ENCODE assay signal across 15 mouse cellular contexts in genomic region chr14:62575862-62576261, GRCm38 (mm10). TPM values are rescaled to one million over a fixed set of nuclear protein-coding genes. Genes with fewer than 3 reads are reported as not detected.
DNase-seq lines count a peak whose midpoint lies in the region.
"Had no signal": no experiment of that assay in that cellular context is flagged by ENCODE, and none has a peak within 500 bp of the region (broad histone marks: within the 10 kb centered on the region; RNA-seq: fewer than 3 reads in every experiment).

No protein-coding gene starts in this region.

- intact Hi-C loops in left cerebral cortex, postnatal 10 days (cut with DNase I): no loop called here
- intact Hi-C loops in heart, postnatal 10 days (cut with DNase I): no loop called here
- intact Hi-C loops in heart, postnatal 14 days (cut with DNase I): no loop called here

- DNase-seq in left cerebral cortex, adult 18-20 months (ENCODE audit: low spot score in 2 of 2): peak; percentile 22 to 42
- no peak for DNase-seq in left cerebral cortex, postnatal 10 days (ENCODE audit: extremely low spot score in 1 of 2, low spot score in 2 of 2)
- DNase-seq in brain, adult 2 months (ENCODE audit: low read depth, low spot score): peak; percentile 65
- peak; percentile 9 for DNase-seq in cerebellum, adult 11-12 months
- DNase-seq in layer of hippocampus, adult 18-20 months (ENCODE audit: low spot score in 2 of 2): peak; percentile 39 to 63
- DNase-seq in heart, postnatal 10 days: no peak
- DNase-seq in heart, postnatal 14 days: no peak
- DNase-seq: gastrocnemius, adult 2 months; heart, adult 11 months; kidney, adult 11 months; kidney, postnatal 10 days; liver, postnatal 0 days; lung, postnatal 36 days had no signal

RNA-seq across cellular contexts. Expression of gene Gm4131, which starts 9.1 kb away (rescaled TPM):
- total RNA-seq in left cerebral cortex, adult 18-20 months (2021): not detected
- total RNA-seq in left cerebral cortex, postnatal 10 days (2021): not detected
- not detected for total RNA-seq in layer of hippocampus, adult 18-20 months (2021)
- total RNA-seq in heart, postnatal 10 days (2021): not detected
- not detected for total RNA-seq in heart, postnatal 14 days (2021)
- total RNA-seq: adrenal gland, postnatal 4 days; common myeloid progenitor, adult 5-6 weeks; gastrocnemius, adult 2 months had no signal

RNA-seq across cellular contexts. Expression of gene Fam124a, which starts 20.3 kb away (rescaled TPM):
- total RNA-seq in left cerebral cortex, adult 18-20 months (2021): 10 to 100 TPM; 20.8 to 23.3 TPM
- total RNA-seq in left cerebral cortex, postnatal 10 days (2021): 10 to 100 TPM; 69.1 to 81.2 TPM
- 10 to 100 TPM; 13.6 to 13.9 TPM for total RNA-seq in layer of hippocampus, adult 18-20 months (2021)
- 1 to 10 TPM; 4.5 to 4.6 TPM for total RNA-seq in heart, postnatal 10 days (2021)
- total RNA-seq in heart, postnatal 14 days (2021): 1 to 10 TPM; 3.6 to 4.3 TPM
- total RNA-seq: common myeloid progenitor, adult 5-6 weeks had no signal

Comparison
In these comparisons a context has a peak if more than half of its experiments do, and no peak if none do; other contexts are left out.
1. DNase-seq: peak in left cerebral cortex, adult 18-20 months (2 of 2), brain, adult 2 months (single experiment), cerebellum, adult 11-12 months (single experiment) and layer of hippocampus, adult 18-20 months (2 of 2); none in left cerebral cortex, postnatal 10 days (0 of 2), heart, postnatal 10 days (0 of 2) and heart, postnatal 14 days (0 of 2).